Mouse (Mus musculus): Measurements from ENCODE around the gene Pebp1.

DNA sequence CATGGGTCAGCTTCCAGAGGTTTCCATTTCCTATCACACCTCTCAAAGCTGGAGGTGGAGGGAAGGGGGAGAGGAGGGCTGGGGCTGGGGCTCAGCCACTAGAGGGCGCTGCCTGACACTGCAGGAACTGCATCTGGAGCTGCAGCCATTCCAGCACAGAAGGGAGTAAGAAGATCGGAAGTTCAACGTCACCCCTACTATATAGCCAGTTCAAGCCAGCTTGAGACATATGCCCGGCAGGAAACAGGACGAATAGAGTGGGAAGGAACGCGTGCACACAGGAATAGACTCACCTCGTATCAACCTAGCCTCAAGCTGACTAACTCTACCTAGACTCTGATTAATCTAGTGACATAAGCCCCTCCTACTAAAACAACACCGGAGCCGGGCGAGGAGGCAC lies 20.3 kb upstream of the Pebp1 start:
- TF ChIP-seq TAL1 (IDR thresholded peaks at IDR 0.05; ENCODE audit: low read length) = no peak
- TF ChIP-seq GATA1 (IDR thresholded peaks at IDR 0.05; ENCODE audit: low read length) = no peak

Measured in erythroblast, embryonic 14.5 days (primary cell).